Mouse (Mus musculus): Measurements from ENCODE around the gene Acadm.

The Acadm gene

GRCm38 (mm10) chr3:153897216-153897615, 47.2 kb downstream of the Acadm start:
- DNase-seq, result no peak

- DNase-seq, result no peak
Observed at GRCm38 (mm10) chr3:153895454-153895853, 49.0 kb downstream of the Acadm start.

GRCm38 (mm10) chr3:153889188-153889781, 55.1 kb downstream of the Acadm start:
- DNase-seq, result no peak

GRCm38 (mm10) chr3:153888141-153888540, 56.3 kb downstream of the Acadm start:
- peak; percentile 71 for DNase-seq

- DNase-seq, result peak; percentile 32
Observed at GRCm38 (mm10) chr3:153886296-153886695, 58.1 kb downstream of the Acadm start.
